Mouse (Mus musculus) kidney, postnatal 0 days (tissue): ENCODE data around the gene Alkbh7. TPM values are rescaled to one million over a fixed set of nuclear protein-coding genes. Genes with fewer than 3 reads are reported as not detected.

Source experiments
- ATAC-seq: fragments of 200-750 bp; cut with Nextera tagmentation; replicated peaks from 2 replicates; pipeline ENCODE4 v1.8.0; 2017; ENCODE audit warnings: low read depth, moderate number of reproducible peaks, moderate TSS enrichment, moderate library complexity; ENCODE audit not compliant: low FRiP score
- DNase-seq: peaks from one replicate; pipeline ENCODE4 v3.0.0-alpha.2; 2016; ENCODE audit warnings: low spot score
- H3K27ac ChIP-seq: fragments of 300-500 bp; sonication (generic); 2 replicates; pipeline ENCODE4 v1.5.1; 2014; ENCODE audit warnings: mild to moderate bottlenecking
- H3K27me3 ChIP-seq: fragments of 300-500 bp; sonication (generic); 2 replicates; pipeline ENCODE4 v1.6.1; 2014; ENCODE audit warnings: low read length, mixed read lengths; ENCODE audit not compliant: insufficient read depth
- H3K36me3 ChIP-seq: fragments of 300-500 bp; sonication (generic); 2 replicates; pipeline ENCODE4 v1.6.1; 2014; ENCODE audit warnings: low read length, mixed read lengths; ENCODE audit not compliant: insufficient read depth
- H3K4me1 ChIP-seq: fragments of 300-500 bp; sonication (generic); replicated peaks from 2 replicates; pipeline ENCODE4 v1.6.1; 2014; ENCODE audit warnings: antibody characterized with exemption, low read length, mixed read lengths; ENCODE audit not compliant: insufficient read depth
- H3K4me2 ChIP-seq: fragments of 300-500 bp; sonication (generic); 2 replicates; pipeline ENCODE4 v1.6.1; 2014; ENCODE audit warnings: mild to moderate bottlenecking, low read length, moderate library complexity, mixed read lengths
- H3K4me3 ChIP-seq: fragments of 300-500 bp; sonication (generic); replicated peaks from 2 replicates; pipeline ENCODE4 v1.5.1; 2014; ENCODE audit warnings: low read depth, low read length
- H3K9ac ChIP-seq: fragments of 300-500 bp; sonication (generic); 2 replicates; pipeline ENCODE4 v1.6.1; 2014; ENCODE audit warnings: low read depth, low read length
- H3K9me3 ChIP-seq: fragments of 300-500 bp; sonication (generic); replicated peaks from 2 replicates; pipeline ENCODE4 v1.6.1; 2016; ENCODE audit warnings: low read length, inconsistent platforms, mixed read lengths
- CTCF ChIP-seq: IDR thresholded peaks from 2 replicates; pipeline ENCODE4 v1.5.1; 2016; ENCODE audit warnings: antibody characterized with exemption, low read depth, mild to moderate bottlenecking, moderate library complexity
- WGBS: fragments of 180-500 bp; shearing (Covaris S2); extraction: QIAGEN DNeasy Blood & Tissue Kit; methylation state at CpG from one replicate; pipeline ENCODE4 v1.1.7; 2014; 5-methylcytosine and 5-hydroxymethylcytosine counted together
- polyA plus RNA-seq: library from polyadenylated mRNA; unstranded; fragments of >200 nt; fragmentation: Nextera tagmentation; extraction: Ambion mirVana; gene quantifications from 2 replicates; pipeline ENCODE4 v1.2.1, GENCODE M21; 2015

Gene Alkbh7
- polyA plus RNA-seq, 1 experiment from 2014 or later = 65.7 TPM

DNA sequence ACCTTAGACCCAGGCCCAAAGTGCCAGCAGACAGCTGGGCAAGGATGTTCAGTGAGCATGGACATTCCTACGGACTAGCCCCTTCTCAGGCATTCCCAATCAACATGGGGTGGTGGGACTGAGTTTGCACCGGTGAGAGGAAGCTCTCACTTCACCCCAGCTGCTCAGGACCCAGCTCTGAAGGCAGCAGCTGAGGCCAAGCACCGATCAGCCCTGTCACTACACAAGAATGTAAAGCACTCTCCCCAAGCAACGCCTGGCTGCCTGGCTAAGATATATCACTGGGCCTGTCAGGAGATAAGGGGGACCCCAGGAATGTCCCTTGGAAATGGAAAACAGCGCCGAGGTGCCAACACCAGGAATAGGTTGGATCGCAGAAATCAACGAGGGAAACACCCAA is 4.1 kb downstream of the Alkbh7 start:
- 62% methylated on average over 8 of the region's 8 CpGs for WGBS
- Histone ChIP-seq H3K36me3 (peaks cover 34% of the 10 kb centered on the region), H3K9me3 (no peaks in the 10 kb centered on the region), H3K4me2 (no peak overlapping the region), H3K4me3 (no peak overlapping the region), H3K4me1 (peaks cover 8% of the 10 kb centered on the region; the same call in 1 of the 2 replicates), H3K27ac (no peak overlapping the region), H3K9ac (no peak overlapping the region), H3K27me3 (no peaks in the 10 kb centered on the region)
- no peak for TF ChIP-seq CTCF
- ATAC-seq = no peak
- DNase-seq = no peak

DNA sequence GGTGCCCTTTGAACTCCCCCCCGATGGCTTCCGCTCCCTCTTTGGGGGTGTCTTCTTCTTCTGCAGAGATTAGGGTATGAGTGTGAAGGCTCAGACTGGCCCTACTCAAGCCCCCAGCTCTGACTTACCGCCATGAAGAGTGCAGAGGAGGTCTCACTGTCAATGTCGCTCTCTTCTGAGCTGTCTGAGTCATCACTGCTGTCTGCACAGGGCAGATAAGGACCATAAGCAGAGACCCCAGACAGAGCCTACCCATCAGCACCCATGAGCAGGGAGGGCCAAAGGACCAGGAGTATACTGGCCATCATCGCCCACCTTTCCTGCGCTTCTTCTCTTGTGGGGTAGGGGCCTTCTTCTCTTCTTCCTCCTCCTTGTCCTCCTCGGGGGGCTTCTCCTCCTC is 6.9 kb downstream of the Alkbh7 start:
- TF ChIP-seq CTCF = no peak
- H3K27me3 ChIP-seq = no peaks in the 10 kb centered on the region
- no peak for DNase-seq
- no peak overlapping the region for H3K9ac ChIP-seq
- H3K27ac ChIP-seq = no peak overlapping the region
- H3K36me3 ChIP-seq = peaks cover 54% of the 10 kb centered on the region
- no peaks in the 10 kb centered on the region for H3K4me1 ChIP-seq
- no peaks in the 10 kb centered on the region for H3K9me3 ChIP-seq
- no peak for ATAC-seq
- WGBS = 92% methylated on average over 7 of the region's 7 CpGs
- no peak overlapping the region for H3K4me3 ChIP-seq
- no peak overlapping the region for H3K4me2 ChIP-seq

DNA sequence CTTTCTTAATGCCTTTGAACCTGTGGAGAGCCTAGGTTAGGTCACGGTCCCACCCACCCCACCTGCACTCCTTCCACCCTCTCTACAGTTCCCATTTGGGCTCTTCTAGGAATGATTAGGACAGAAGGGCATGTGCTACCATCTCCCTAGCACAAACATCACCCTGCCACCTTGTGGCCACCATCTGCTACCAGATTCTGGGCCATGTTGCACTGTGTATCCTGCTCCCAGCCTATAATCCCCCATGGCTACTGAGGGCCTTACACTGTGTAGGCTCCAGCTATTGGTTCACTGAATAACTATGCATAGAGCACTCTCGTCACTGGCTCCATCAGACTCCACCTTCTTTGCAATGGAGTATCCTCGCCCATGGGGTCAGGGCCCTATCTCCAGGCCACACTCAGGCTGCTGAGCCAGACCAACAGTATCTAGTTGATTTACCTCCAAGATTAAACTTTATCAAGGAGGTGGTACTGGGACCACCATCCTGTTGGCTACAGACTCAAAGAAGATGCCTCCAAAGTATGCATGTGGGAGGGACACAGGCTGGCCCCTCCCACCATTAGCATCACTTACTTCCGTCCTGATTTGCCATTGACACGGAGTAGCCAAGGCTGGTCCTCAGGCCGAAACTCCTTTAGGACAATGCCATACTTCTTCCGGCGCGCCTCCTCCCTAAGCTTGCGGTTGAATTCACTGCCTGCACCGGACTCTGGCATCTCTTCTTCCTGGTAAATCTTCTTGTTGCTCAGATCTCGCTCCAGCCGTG is 10.2 kb downstream of the Alkbh7 start:
- no peak overlapping the region for H3K4me3 ChIP-seq
- no peaks in the 10 kb centered on the region for H3K9me3 ChIP-seq
- peak; percentile 55 for TF ChIP-seq CTCF
- no peak overlapping the region for H3K9ac ChIP-seq
- H3K36me3 ChIP-seq = peaks cover 53% of the 10 kb centered on the region
- peaks cover 10% of the 10 kb centered on the region; the same call in 1 of the 2 replicates for H3K4me1 ChIP-seq
- no peak overlapping the region for H3K27ac ChIP-seq
- no peak overlapping the region for H3K4me2 ChIP-seq
- DNase-seq (no peak), ATAC-seq (no peak)
- 94% methylated on average over 13 of the region's 13 CpGs for WGBS
- no peaks in the 10 kb centered on the region for H3K27me3 ChIP-seq

DNA sequence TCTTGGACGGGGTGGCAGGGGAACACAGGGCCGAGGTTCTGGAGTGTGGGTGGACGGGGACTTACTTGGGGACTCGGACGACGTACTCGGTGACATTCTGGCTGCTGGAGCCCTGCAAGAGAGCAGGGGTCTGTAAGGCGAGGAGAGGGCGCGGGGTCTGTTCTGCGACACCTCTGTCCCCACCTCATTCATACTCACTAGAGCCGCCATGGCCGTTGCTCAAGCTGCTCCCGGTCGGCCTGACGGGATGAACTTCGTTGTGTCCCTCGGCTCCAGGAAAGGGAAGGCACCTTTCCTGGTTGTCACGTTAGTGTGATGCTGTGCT is 13.7 kb downstream of the Alkbh7 start:
- DNase-seq (no peak), ATAC-seq (peak; percentile 29)
- WGBS = under 1% methylated on average over 19 of the region's 19 CpGs
- TF ChIP-seq CTCF = no peak
- peak overlapping the region; percentile 65 for H3K27ac ChIP-seq
- peak overlapping the region; percentile 59 for H3K4me3 ChIP-seq
- peak overlapping the region; percentile 72 for H3K4me2 ChIP-seq
- no peaks in the 10 kb centered on the region for H3K27me3 ChIP-seq
- H3K9me3 ChIP-seq = no peaks in the 10 kb centered on the region
- H3K9ac ChIP-seq = peak overlapping the region; percentile 64
- peaks cover 23% of the 10 kb centered on the region for H3K36me3 ChIP-seq
- H3K4me1 ChIP-seq = peaks cover 10% of the 10 kb centered on the region; the same call in 1 of the 2 replicates

DNA sequence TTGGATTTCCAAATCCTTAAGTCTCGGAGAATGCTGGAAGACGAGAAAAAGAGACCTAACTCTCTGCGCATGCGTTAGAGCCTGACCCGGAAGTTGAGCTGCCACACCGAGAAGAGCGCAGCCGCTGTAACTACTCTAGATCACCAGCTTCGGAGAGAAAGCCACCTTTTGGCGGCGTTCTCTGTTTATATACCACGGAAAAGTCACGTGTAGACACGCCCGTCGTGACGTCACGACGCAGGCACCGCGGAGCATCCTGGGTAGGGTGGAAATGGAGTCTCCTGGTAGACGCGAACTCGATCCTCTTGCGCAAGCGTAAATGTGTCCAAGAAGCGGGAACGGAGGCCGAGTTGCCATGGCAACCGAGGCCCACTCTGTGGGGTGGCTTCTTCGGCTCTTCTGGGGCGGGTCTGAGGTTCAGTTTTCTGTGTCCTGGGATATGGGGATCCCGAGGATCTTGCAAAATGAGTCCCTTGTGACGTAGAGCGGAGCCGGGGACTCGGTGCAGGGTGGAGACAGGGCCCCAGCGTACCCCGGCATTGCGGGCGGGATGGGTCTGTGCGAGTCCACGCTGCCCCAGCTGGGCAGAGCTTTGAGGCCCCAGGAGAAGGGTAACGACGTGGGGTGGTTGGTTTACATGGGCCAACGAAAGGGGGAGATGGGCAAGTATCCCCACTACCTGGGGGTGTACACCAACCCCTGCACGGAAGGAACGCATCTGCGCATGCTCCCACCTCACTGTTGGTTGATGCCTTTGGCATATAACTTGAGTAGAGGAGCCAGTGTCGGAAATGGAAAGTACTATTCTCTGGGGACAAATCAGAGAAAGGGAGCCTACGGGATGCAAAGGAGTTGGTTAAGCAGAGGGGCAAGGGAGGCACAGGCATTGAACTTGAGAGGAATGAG is 14.3 kb downstream of the Alkbh7 start, which contains the start of the genes Gtf2f1 and Gm17949:
Gene Gtf2f1 (minus strand): TSS at position 53 of the 906 bp plus-strand sequence.
Gene Gm17949 (plus strand): TSS at position 234 of the 906 bp plus-strand sequence.
- peaks cover 18% of the 10 kb centered on the region for H3K36me3 ChIP-seq
- DNase-seq (peak; percentile 98), ATAC-seq (peak; percentile 91)
- peaks cover 10% of the 10 kb centered on the region; the same call in 1 of the 2 replicates for H3K4me1 ChIP-seq
- no peaks in the 10 kb centered on the region for H3K27me3 ChIP-seq
- under 1% methylated on average over 51 of the region's 51 CpGs for WGBS
- TF ChIP-seq CTCF = peak; percentile 11; the same call in 1 of the 2 replicates
- no peaks in the 10 kb centered on the region for H3K9me3 ChIP-seq
- H3K4me2 ChIP-seq = peak within 1 kb of the TSS; percentile 91
- peak within 1 kb of the TSS; percentile 91 for H3K27ac ChIP-seq
- H3K9ac ChIP-seq = peak within 1 kb of the TSS; percentile 78
- peak within 1 kb of the TSS; percentile 59 for H3K4me3 ChIP-seq

DNA sequence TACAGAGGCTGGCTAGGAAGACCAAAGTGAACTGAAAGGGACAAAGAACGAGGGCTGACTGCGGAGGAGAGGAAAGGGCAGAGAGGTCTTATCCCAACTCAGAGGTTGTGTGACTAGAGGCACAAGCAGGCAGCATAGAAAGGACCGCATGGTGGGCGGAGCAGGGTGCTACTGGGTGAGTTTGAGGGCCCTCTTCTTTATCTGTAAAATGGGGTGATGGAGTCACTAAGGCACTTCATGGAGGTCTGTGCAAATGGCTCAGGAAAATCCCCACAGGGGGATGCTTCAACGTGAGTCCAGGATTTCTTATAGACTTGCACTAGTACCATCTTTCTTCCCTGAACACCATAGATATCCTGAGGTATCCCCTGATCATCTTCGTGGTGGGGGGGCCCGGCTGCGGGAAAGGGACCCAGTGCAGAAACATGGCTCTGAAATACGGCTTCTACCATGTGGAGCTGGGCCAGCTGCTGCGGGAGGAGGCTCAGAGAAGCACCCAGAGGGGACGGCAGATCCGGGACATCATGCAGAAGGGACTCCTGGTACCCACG is 15.2 kb downstream of the Alkbh7 start:
- ATAC-seq (no peak), DNase-seq (no peak)
- H3K27ac ChIP-seq = peak overlapping the region; percentile 91
- no peaks in the 10 kb centered on the region for H3K27me3 ChIP-seq
- H3K4me1 ChIP-seq = peaks cover 10% of the 10 kb centered on the region; the same call in 1 of the 2 replicates
- H3K9ac ChIP-seq = peak overlapping the region; percentile 78; the same call in 1 of the 2 replicates
- peak overlapping the region; percentile 91 for H3K4me2 ChIP-seq
- no peak for TF ChIP-seq CTCF
- H3K4me3 ChIP-seq = peak overlapping the region; percentile 59
- no peaks in the 10 kb centered on the region for H3K9me3 ChIP-seq
- 59% methylated on average over 13 of the region's 13 CpGs for WGBS
- peaks cover 11% of the 10 kb centered on the region; the same call in 1 of the 2 replicates for H3K36me3 ChIP-seq
